Mouse (Mus musculus) CD4-positive, CD25-positive, alpha-beta regulatory T cell (primary cell): ENCODE data around the gene Gm3139. TPM values are rescaled to one million over a fixed set of nuclear protein-coding genes. Genes with fewer than 3 reads are reported as not detected.

ENCODE experiments used
- polyA plus RNA-seq: library from polyadenylated mRNA; unstranded; fragments of 100-300 nt; shearing (Covaris generic); gene quantifications from one replicate; pipeline ENCODE4 v1.2.1, GENCODE M21; 2017

Gene Gm3139
- not detected for polyA plus RNA-seq

DNA sequence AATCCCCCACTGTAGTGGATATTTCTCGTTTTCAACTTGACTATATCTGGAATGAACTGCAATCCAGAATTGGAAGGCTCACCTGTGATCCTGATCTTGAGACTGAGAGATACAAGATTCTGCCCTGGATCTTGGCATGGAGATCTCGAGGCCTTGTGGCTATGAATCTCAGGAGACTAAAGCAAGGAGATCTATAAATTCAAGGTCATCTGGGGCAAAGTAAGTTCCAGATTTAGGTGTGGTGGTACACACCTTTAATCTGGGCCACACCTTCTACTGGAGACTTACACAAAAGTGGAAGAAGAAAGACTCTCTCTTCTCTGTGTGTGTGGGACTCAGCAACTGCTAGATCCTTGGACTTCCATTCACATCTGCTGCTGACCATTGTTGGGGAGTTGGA lies at the start of gene Gm3139:
TSS of gene Gm3139 (plus strand) at position 301 of the 400 bp plus-strand sequence.

Other genes starting within 250 kb of the Gm3139 start
- not detected for gene A430089I19Rik, start 219.5 kb upstream of the Gm3139 start, polyA plus RNA-seq
- gene Gm6502, start 211.9 kb upstream of the Gm3139 start, polyA plus RNA-seq: 0.16 TPM
- not detected for gene AA792892, start 186.5 kb upstream of the Gm3139 start, polyA plus RNA-seq
- not detected for gene Gm7682, start 80.5 kb upstream of the Gm3139 start, polyA plus RNA-seq
- not detected for gene Gm3147, start 90.1 kb downstream of the Gm3139 start, polyA plus RNA-seq
- not detected for gene Gm6509, start 97.7 kb downstream of the Gm3139 start, polyA plus RNA-seq
- gene Gm6205, start 122.1 kb downstream of the Gm3139 start, polyA plus RNA-seq: not detected